Mouse (Mus musculus) limb, embryonic 14.5 days (tissue): ENCODE data around the gene Traf7. TPM values are rescaled to one million over a fixed set of nuclear protein-coding genes. Genes with fewer than 3 reads are reported as not detected.
A peak's percentile ranks its signal among the peaks of the same experiment; 100 is the strongest.

Experiments
- ATAC-seq: fragments of 200-750 bp; cut with Nextera tagmentation; 2 replicates; pipeline ENCODE4 v1.8.0; 2017; ENCODE audit warnings: low read depth, moderate number of reproducible peaks, moderate TSS enrichment; ENCODE audit not compliant: low FRiP score
- DNase-seq: peaks from one replicate; pipeline ENCODE4 v3.0.0-alpha.2; 2015; ENCODE audit warnings: low spot score
- H3K27ac ChIP-seq: fragments of 300-500 bp; sonication (generic); replicated peaks from 2 replicates; pipeline ENCODE4 v1.5.1; 2014; ENCODE audit warnings: low read depth, mild to moderate bottlenecking, low read length, moderate library complexity, mixed read lengths
- H3K27me3 ChIP-seq: fragments of 300-500 bp; sonication (generic); 2 replicates; pipeline ENCODE4 v1.6.1; 2014; ENCODE audit warnings: low read length, mixed read lengths; ENCODE audit not compliant: control insufficient read depth, insufficient read depth
- H3K36me3 ChIP-seq: fragments of 300-500 bp; sonication (generic); 2 replicates; pipeline ENCODE4 v1.6.1; 2014; ENCODE audit warnings: mild to moderate bottlenecking, low read length, moderate library complexity, mixed read lengths; ENCODE audit not compliant: control insufficient read depth, insufficient read depth
- H3K4me1 ChIP-seq: fragments of 300-500 bp; sonication (generic); 2 replicates; pipeline ENCODE4 v1.6.1; 2014; ENCODE audit warnings: antibody characterized with exemption, low read length, mixed read lengths; ENCODE audit not compliant: control insufficient read depth, insufficient read depth
- H3K4me2 ChIP-seq: fragments of 300-500 bp; sonication (generic); replicated peaks from 2 replicates; pipeline ENCODE4 v1.6.1; 2014; ENCODE audit warnings: low read depth, mild to moderate bottlenecking, low read length, moderate library complexity; ENCODE audit not compliant: severe bottlenecking
- H3K4me3 ChIP-seq: fragments of 300-500 bp; sonication (generic); replicated peaks from 2 replicates; pipeline ENCODE4 v1.5.1; 2014; ENCODE audit warnings: low read length
- H3K9ac ChIP-seq: fragments of 300-500 bp; sonication (generic); 2 replicates; pipeline ENCODE4 v1.6.1; 2014; ENCODE audit warnings: mild to moderate bottlenecking, low read depth, low read length, moderate library complexity; ENCODE audit not compliant: severe bottlenecking
- H3K9me3 ChIP-seq: fragments of 300-500 bp; sonication (generic); 2 replicates; pipeline ENCODE4 v1.6.1; 2016; ENCODE audit warnings: low read length; ENCODE audit not compliant: control insufficient read depth
- POLR2A ChIP-seq: fragments of 200-500 bp; IDR thresholded peaks from 2 replicates; pipeline ENCODE4 v1.8.0; 2012; ENCODE audit warnings: inconsistent platforms, mild to moderate bottlenecking, moderate library complexity, borderline replicate concordance; ENCODE audit not compliant: insufficient read depth, insufficient read length; ENCODE audit errors: extremely low read depth
- WGBS: fragments of 180-500 bp; shearing (Covaris S2); extraction: QIAGEN DNeasy Blood & Tissue Kit; methylation state at CpG from one replicate; pipeline ENCODE4 v1.1.7; 2014; 5-methylcytosine and 5-hydroxymethylcytosine counted together
- polyA plus RNA-seq, 2 experiments: library from polyadenylated mRNA; depleted of rRNA in 1 of 2; stranded (reverse) in 1 of 2; unstranded in 1 of 2; fragments of >200 nt; fragmentation: Nextera tagmentation in 1 of 2; extraction: Ambion mirVana in 1 of 2; gene quantifications; 2 replicates each; pipeline versions ENCODE4 v1.2.1 to v1.2.3; 2012 to 2014

Traf7 gene
- polyA plus RNA-seq, 2 experiments: 81.3 to 308 TPM

DNA sequence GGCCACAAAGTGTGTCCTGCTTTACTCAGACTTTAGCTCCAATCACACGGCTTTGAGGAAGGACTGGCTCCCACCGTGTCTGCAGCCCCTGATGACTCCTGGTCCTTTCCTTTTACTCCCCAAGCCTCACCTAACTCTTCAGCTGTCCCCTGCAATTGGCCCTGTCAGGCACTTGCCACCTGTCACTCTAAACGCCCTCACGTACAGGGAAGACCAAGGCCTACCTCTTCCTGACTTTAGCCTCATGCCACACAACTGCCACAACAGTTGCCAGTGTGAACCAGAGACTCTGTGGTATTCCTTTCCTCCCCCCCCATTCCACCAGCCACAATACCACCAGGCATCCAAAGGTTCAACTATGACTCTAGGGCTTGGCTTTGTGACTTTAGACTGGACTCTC is 7.3 kb downstream of the Traf7 start:
- peaks cover 55% of the 10 kb centered on the region for H3K36me3 ChIP-seq
- no peaks in the 10 kb centered on the region for H3K27me3 ChIP-seq
- no peak overlapping the region for H3K27ac ChIP-seq
- no peak overlapping the region for H3K4me2 ChIP-seq
- no peaks in the 10 kb centered on the region for H3K4me1 ChIP-seq
- 81% methylated on average over 4 of the region's 4 CpGs for WGBS
- no peaks in the 10 kb centered on the region for H3K9me3 ChIP-seq
- no peak overlapping the region for H3K4me3 ChIP-seq
- DNase-seq (no peak), ATAC-seq (no peak)
- no peak for TF ChIP-seq POLR2A
- no peak overlapping the region for H3K9ac ChIP-seq

DNA sequence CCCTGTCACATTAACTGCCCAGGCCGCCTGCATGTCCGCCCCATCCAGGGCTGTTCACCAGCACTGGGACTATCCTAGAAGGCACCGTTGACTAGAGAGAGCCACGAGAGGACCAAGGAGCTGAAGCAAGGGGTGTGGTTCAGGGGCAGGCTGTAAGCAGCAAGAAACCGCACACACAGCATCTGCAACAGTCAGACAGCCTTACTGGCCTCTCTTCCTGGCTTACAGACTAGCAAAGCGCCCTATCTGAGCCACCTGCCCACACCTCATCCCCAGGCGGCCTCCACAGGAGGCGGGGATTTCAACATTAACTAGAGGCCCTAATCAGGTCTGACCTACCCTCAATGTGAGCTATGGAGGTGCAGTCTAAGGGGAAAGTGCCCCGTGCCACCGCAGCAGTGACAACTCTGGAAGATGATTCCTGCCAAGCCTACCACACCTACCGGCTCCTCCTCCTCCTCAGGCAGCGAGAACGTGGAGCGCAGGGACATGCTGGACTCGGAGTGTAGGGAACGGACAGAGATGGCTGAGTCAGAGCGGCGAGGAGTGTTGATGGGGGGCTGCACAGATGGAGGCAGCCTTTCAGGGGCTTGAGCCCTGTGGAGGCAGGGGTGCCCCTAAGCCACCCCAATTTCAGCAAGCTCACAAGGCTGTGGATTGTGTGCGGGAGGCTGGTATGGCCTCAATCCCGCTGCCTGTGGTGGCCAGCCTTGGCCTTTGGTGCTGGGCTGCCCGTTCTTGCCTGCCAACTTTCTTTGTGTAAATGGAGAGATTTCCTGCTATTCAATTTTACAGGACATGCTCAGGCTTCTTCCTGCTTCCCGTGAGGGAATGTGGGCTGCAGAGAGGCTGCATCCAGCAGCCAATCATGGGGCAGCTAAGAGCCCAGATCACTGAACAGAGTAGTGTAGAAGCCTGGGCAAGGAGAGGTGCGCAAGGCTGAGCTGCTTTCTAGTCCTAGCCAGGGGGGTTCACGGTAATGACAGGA is 13.2 kb downstream of the Traf7 start:
- Histone ChIP-seq H3K9me3 (no peaks in the 10 kb centered on the region), H3K36me3 (peaks cover 85% of the 10 kb centered on the region), H3K27me3 (no peaks in the 10 kb centered on the region), H3K4me2 (no peak overlapping the region), H3K4me1 (no peaks in the 10 kb centered on the region), H3K4me3 (no peak overlapping the region), H3K9ac (no peak overlapping the region; the same call in 1 of the 2 replicates), H3K27ac (no peak overlapping the region)
- TF ChIP-seq POLR2A: no peak
- DNase-seq (no peak), ATAC-seq (no peak)
- WGBS: 88% methylated on average over 23 of the region's 24 CpGs

DNA sequence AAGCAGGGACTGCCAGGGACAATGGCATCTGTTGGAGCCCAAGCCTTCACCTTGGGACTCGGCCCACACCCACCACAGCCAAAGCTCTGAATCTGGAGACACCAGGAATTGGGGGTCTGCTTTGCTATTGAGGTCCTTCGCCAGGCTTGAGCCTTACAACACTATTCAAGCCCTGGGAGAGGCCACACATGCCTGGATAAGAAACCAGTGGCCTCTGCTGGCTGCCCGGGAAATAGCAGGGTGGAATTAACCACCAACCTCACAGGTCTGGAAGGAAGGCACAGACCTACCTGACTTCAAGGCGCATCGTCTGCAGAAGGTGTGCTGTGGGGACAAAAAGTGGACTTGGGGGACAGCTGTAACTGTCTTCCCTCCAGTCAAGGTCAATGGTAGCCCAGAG is 14.1 kb downstream of the Traf7 start:
- H3K4me3 ChIP-seq: no peak overlapping the region
- 60% methylated on average over 5 of the region's 5 CpGs for WGBS
- ATAC-seq: peak; percentile 32; the same call in 1 of the 2 replicates

DNA sequence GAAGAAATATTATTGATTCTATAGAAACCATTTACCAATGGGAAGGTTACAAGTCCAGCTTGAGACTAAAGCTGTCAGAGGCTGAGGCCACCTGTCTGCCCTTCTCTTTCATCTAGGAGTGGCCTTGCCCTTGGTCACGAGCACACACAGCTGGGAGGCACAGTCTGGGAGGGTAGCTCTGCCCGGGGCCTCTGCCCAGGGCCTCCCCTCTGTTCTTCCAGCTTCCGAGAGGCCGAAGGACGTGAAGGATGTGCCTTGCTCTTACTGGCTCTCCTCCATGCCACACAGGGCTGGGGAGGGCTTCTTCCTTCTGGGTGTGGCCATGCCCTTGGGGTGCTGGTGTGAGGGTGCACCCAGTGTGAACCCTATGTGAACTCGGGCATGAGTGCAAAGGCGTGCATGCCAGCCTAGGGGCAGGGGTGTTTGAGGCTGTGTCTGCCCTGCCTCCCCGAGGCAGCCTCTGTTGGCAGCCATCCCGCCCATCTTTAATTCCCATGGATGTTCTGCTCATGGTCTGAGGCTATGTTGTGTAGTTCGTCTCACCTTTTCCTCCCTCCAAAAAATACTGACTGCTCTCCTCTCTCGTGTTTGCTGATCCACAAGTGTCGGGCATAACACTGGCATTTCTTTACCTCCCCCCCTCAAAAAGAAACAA is 19.8 kb downstream of the Traf7 start:
- no peak overlapping the region for H3K4me3 ChIP-seq
- no peak overlapping the region for H3K4me2 ChIP-seq
- peaks cover 74% of the 10 kb centered on the region for H3K36me3 ChIP-seq
- no peak for TF ChIP-seq POLR2A
- no peaks in the 10 kb centered on the region for H3K27me3 ChIP-seq
- no peak overlapping the region for H3K27ac ChIP-seq
- no peak for DNase-seq
- H3K9me3 ChIP-seq: no peaks in the 10 kb centered on the region
- ATAC-seq: no peak
- H3K4me1 ChIP-seq: no peaks in the 10 kb centered on the region
- 79% methylated on average over 12 of the region's 12 CpGs for WGBS
- no peak overlapping the region for H3K9ac ChIP-seq

More for the DNA sequence above, 14.1 kb downstream of the Traf7 start:
- peak; percentile 51 for DNase-seq
- TF ChIP-seq POLR2A: no peak
- peaks cover 86% of the 10 kb centered on the region for H3K36me3 ChIP-seq
- no peak overlapping the region for H3K27ac ChIP-seq
- no peaks in the 10 kb centered on the region for H3K27me3 ChIP-seq
- no peak overlapping the region for H3K9ac ChIP-seq
- no peaks in the 10 kb centered on the region for H3K9me3 ChIP-seq
- no peak overlapping the region for H3K4me2 ChIP-seq
- H3K4me1 ChIP-seq: no peaks in the 10 kb centered on the region

DNA sequence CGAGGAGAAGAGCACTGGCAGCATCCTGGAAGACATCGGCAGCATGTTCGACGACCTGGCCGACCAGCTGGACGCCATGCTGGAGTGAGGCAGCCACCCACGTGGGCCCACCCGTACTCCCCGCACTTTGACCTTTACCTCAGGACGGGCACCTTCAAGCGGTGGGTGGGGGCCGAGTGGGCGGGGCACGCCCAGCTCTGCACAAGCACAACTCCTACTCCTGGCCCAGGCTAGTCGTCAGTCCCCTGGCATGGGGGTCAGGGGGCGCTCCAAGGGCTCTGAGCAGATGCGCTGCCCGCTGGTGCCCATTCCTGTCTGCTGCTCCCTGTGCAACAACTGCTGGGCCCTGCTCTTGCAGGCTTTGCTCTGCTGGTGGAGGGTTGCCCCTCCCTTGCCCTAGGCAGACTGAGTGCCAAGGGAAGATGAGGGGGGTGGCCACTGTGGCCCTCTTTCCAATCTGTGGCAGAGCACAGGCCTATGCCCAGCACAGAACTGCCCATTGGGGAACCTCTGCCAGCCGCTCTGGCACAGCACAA is 20.5 kb downstream of the Traf7 start:
- ATAC-seq (no peak), DNase-seq (no peak)
- Histone ChIP-seq H3K27me3 (no peaks in the 10 kb centered on the region), H3K4me2 (no peak overlapping the region), H3K9ac (no peak overlapping the region), H3K27ac (no peak overlapping the region), H3K4me1 (no peaks in the 10 kb centered on the region), H3K36me3 (peaks cover 74% of the 10 kb centered on the region), H3K4me3 (no peak overlapping the region), H3K9me3 (no peaks in the 10 kb centered on the region)
- TF ChIP-seq POLR2A: no peak
- WGBS: 48% methylated on average over 16 of the region's 19 CpGs
